Mouse (Mus musculus): ENCODE measurements at regions not wholly inside any gene's neighbourhood (a gene's known extent, or its start where the extent isn't known, plus 50 kb on each side); places are given as distances from the start of the nearest gene placed in this dataset.
"Not testable (repeated sequence)": the region's sequence is repeated elsewhere in the genome, so short reads cannot be mapped to it uniquely, and the experiment has no call there.

DNA sequence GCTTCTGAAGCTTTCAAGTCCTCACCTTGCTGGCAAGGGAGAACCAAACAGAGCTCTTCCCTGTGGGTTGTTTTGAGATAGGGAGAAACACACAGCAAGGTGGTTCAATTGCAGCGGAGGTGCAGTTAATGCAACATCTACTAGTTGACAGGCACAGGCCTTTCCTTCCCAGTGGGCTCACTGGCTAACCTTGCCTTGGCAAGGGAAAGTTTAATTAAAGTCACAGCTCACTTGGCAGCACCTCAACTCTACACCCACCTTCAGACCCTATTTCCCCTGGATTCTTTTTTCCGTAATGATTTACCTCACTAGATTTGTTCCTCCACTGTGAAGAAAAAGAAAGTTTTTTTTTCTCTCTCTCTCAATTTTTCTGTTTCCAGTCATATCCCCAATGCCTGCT, 314.5 kb downstream of the Tlr4 start:
- H3K4me2 ChIP-seq (ENCODE audit: low read depth, low read length), result no peak overlapping the region
- WGBS, result 83% methylated on average over 2 of the region's 2 CpGs
- H3K27ac ChIP-seq (ENCODE audit: low read length), result no peak overlapping the region
- H3K9ac ChIP-seq (ENCODE audit: low read length), result no peak overlapping the region
- no peaks in the 10 kb centered on the region for H3K9me3 ChIP-seq (replicated peaks; ENCODE audit: control insufficient read depth, low read length)
- no peaks in the 10 kb centered on the region for H3K36me3 ChIP-seq (ENCODE audit: control insufficient read depth, insufficient read depth, low read length)
- no peak for ATAC-seq (ENCODE audit: insufficient read depth, low FRiP score)
- no peak overlapping the region for H3K4me3 ChIP-seq (replicated peaks; ENCODE audit: low read length)
- no peaks in the 10 kb centered on the region for H3K4me1 ChIP-seq (ENCODE audit: control insufficient read depth, insufficient read depth, low read length)
- no peaks in the 10 kb centered on the region for H3K27me3 ChIP-seq (ENCODE audit: control insufficient read depth, insufficient read depth, low read length)

DNA sequence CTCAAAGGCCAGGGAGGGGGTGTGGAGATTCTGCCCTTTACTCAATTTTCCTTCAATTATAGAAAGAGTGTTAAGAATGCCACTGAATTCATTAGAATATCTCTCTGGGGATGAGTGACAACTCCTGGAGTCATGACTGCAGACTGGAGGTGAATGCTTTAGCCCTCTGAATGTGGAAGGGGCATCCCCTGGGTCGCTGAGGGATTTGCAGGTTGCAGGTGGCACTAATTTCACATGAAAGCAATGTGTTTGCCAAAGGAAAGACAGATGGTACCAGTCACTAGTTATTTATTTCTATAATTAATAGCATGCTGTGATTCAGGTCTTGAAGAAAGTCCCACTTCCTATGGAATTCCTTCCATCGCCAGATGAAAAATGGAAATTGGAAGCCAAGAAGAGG, 321.1 kb downstream of the Tlr4 start:
- H3K4me3 ChIP-seq (replicated peaks; ENCODE audit: low read length), result no peak overlapping the region
- no peak overlapping the region for H3K27ac ChIP-seq (ENCODE audit: low read length)
- no peak overlapping the region for H3K9ac ChIP-seq (ENCODE audit: low read length)
- no peak overlapping the region for H3K4me2 ChIP-seq (ENCODE audit: low read depth, low read length)
- ATAC-seq (ENCODE audit: insufficient read depth, low FRiP score), result no peak
- 60% methylated on average over 2 of the region's 2 CpGs for WGBS
- H3K27me3 ChIP-seq (ENCODE audit: control insufficient read depth, insufficient read depth, low read length), result no peaks in the 10 kb centered on the region
- H3K9me3 ChIP-seq (replicated peaks; ENCODE audit: control insufficient read depth, low read length), result no peaks in the 10 kb centered on the region
- H3K36me3 ChIP-seq (ENCODE audit: control insufficient read depth, insufficient read depth, low read length), result no peaks in the 10 kb centered on the region
- no peaks in the 10 kb centered on the region for H3K4me1 ChIP-seq (ENCODE audit: control insufficient read depth, insufficient read depth, low read length)

DNA sequence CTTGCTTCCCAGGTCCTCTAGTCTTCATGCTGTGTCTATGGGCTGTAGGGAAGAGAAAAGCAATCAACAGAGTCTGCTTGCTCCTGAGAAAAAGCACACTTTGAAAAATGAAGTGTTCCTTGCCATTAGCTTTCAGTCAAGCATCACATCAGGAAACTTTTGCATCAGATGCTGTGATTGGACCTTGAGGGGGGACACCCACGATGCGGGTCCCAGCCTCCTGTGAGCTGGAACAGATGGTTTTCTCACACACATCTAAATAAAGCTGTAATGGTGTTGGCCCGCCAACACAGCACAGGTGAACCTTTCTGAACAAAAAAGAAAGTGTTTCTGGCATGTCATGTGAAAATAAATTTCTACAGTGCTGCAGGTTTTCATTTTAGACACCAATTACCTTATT, 335.3 kb downstream of the Tlr4 start:
- Histone ChIP-seq H3K9me3 (replicated peaks; ENCODE audit: control insufficient read depth, low read length) (no peaks in the 10 kb centered on the region), H3K27ac (ENCODE audit: low read length) (no peak overlapping the region), H3K4me2 (ENCODE audit: low read depth, low read length) (no peak overlapping the region), H3K36me3 (ENCODE audit: control insufficient read depth, insufficient read depth, low read length) (no peaks in the 10 kb centered on the region), H3K27me3 (ENCODE audit: control insufficient read depth, insufficient read depth, low read length) (no peaks in the 10 kb centered on the region), H3K4me1 (ENCODE audit: control insufficient read depth, insufficient read depth, low read length) (no peaks in the 10 kb centered on the region), H3K4me3 (replicated peaks; ENCODE audit: low read length) (no peak overlapping the region), H3K9ac (ENCODE audit: low read length) (no peak overlapping the region)
- no peak for ATAC-seq (ENCODE audit: insufficient read depth, low FRiP score)
- WGBS, result 81% methylated on average over 3 of the region's 3 CpGs

DNA sequence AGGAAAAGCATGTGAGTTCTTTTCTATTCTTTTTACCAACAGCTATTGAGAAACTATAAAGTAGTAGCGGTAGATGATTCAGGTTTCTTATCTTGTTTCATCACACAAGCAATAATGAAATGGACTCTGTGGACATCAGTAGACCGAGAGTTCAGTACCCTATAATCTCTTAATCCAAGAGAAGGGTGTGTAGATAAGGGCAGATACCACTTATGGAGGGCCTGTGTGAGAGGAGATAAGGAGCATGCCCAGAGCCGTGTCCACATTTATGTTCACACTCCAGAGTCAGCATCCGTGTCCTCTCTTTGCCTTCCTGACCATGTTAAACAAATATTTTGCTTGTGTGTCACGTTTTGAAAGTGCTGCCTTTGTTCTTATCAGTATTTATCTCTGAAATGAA, 340.3 kb downstream of the Tlr4 start:
- ATAC-seq (ENCODE audit: insufficient read depth, low FRiP score), result peak; percentile 53
- 44% methylated on average over 5 of the region's 5 CpGs for WGBS
- H3K4me1 ChIP-seq (ENCODE audit: control insufficient read depth, insufficient read depth, low read length), result no peaks in the 10 kb centered on the region; the same call in 1 of the 2 replicates

DNA sequence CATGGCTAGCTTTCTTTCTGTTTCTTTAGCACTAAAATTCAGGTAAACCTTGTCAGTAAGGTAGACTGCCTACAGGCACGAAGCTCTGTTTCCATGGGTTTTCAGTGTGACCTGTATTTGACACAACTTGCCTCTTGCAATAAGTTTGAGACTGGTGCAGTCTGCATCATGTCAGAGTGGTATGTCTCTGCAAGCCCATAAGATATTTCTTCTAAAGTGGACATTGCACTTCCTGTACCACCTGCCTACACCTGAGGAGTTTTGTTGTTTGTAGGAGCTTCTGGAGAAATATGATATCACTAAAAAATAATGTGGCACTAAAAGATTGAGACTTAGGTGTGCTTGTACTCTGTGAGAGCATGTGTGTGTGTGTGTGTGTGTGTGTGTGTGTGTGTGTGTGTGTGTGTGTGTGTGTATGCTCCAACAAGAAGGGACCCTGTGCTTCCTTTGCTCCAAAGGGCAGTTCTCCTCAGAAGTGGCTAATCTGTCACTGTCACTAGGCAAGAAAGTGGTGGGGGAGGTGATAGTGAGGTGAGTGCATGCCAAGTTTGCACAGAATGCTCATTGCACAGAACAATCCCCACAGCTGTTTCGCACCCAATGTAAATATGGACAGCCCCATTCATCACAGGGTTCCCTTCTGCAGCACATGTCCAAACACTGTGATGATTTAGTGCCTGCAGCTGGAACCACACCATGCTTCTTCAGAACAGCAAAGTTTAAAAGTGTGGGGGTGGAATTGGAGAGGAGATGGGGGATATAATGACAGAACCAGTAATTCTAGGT, 360.5 kb downstream of the Tlr4 start:
- Histone ChIP-seq H3K9me3 (replicated peaks; ENCODE audit: control insufficient read depth, low read length) (no peaks in the 10 kb centered on the region), H3K4me1 (ENCODE audit: control insufficient read depth, insufficient read depth, low read length) (no peaks in the 10 kb centered on the region), H3K27me3 (ENCODE audit: control insufficient read depth, insufficient read depth, low read length) (no peaks in the 10 kb centered on the region), H3K36me3 (ENCODE audit: control insufficient read depth, insufficient read depth, low read length) (no peaks in the 10 kb centered on the region), H3K9ac (ENCODE audit: low read length) (no peak overlapping the region), H3K4me2 (ENCODE audit: low read depth, low read length) (no peak overlapping the region), H3K4me3 (replicated peaks; ENCODE audit: low read length) (no peak overlapping the region), H3K27ac (ENCODE audit: low read length) (no peak overlapping the region)
- peak; percentile 92 for ATAC-seq (ENCODE audit: insufficient read depth, low FRiP score)
- 13% methylated on average over 2 of the region's 2 CpGs for WGBS

More for the DNA sequence above, 340.3 kb downstream of the Tlr4 start:
- Histone ChIP-seq H3K9me3 (replicated peaks; ENCODE audit: control insufficient read depth, low read length) (no peaks in the 10 kb centered on the region), H3K9ac (ENCODE audit: low read length) (no peak overlapping the region), H3K4me3 (replicated peaks; ENCODE audit: low read length) (no peak overlapping the region), H3K36me3 (ENCODE audit: control insufficient read depth, insufficient read depth, low read length) (no peaks in the 10 kb centered on the region), H3K27ac (ENCODE audit: low read length) (no peak overlapping the region), H3K4me2 (ENCODE audit: low read depth, low read length) (no peak overlapping the region), H3K27me3 (ENCODE audit: control insufficient read depth, insufficient read depth, low read length) (no peaks in the 10 kb centered on the region)

DNA sequence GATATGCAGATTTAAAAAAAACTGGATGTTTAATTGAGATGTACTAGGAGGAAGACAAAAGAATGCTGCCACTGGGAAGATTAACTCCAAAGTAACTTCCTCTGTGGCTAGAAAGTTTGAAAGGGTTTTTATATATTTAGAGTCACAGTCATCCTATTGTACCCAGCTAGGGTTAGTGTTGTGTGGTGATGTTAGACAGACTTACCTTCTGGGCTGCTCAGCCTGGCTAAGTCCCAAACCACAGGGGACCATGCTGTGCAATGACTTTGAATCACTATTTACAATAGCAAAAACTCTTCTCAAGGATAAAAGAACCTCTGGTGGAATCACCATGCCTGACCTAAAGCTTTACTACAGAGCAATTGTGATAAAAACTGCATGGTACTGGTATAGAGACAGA, 363.2 kb downstream of the Tlr4 start:
- Histone ChIP-seq H3K9ac (ENCODE audit: low read length) (no peak overlapping the region), H3K36me3 (ENCODE audit: control insufficient read depth, insufficient read depth, low read length) (no peaks in the 10 kb centered on the region), H3K4me2 (ENCODE audit: low read depth, low read length) (no peak overlapping the region), H3K4me3 (replicated peaks; ENCODE audit: low read length) (no peak overlapping the region), H3K27me3 (ENCODE audit: control insufficient read depth, insufficient read depth, low read length) (no peaks in the 10 kb centered on the region), H3K4me1 (ENCODE audit: control insufficient read depth, insufficient read depth, low read length) (no peaks in the 10 kb centered on the region), H3K27ac (ENCODE audit: low read length) (no peak overlapping the region), H3K9me3 (replicated peaks; ENCODE audit: control insufficient read depth, low read length) (no peaks in the 10 kb centered on the region)
- no peak for ATAC-seq (ENCODE audit: insufficient read depth, low FRiP score)

DNA sequence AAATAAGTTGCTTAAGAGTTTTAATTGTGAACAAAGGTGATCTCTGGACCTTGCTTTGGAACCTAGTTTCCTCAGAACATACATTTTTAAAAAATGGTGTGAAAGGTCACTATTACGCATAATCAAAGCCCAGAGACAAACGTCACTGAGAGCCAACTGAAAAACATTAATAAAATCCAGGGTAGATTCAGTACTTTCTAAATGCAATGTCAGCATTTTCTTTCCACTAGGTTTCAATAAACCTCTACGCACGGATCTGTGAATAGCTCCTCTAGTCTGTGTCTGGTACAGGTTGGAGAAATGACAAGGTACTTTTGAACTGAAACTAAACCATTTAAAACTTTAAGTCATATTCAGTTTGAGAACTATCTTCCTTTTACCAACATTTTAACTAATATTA, 367.0 kb downstream of the Tlr4 start:
- no peak overlapping the region for H3K4me3 ChIP-seq (replicated peaks; ENCODE audit: low read length)
- no peak overlapping the region for H3K4me2 ChIP-seq (ENCODE audit: low read depth, low read length)
- 50% methylated on average over 4 of the region's 4 CpGs for WGBS
- H3K36me3 ChIP-seq (ENCODE audit: control insufficient read depth, insufficient read depth, low read length), result no peaks in the 10 kb centered on the region
- no peaks in the 10 kb centered on the region for H3K9me3 ChIP-seq (replicated peaks; ENCODE audit: control insufficient read depth, low read length)
- ATAC-seq (ENCODE audit: insufficient read depth, low FRiP score), result no peak
- H3K27ac ChIP-seq (ENCODE audit: low read length), result no peak overlapping the region
- no peaks in the 10 kb centered on the region for H3K4me1 ChIP-seq (ENCODE audit: control insufficient read depth, insufficient read depth, low read length)
- H3K27me3 ChIP-seq (ENCODE audit: control insufficient read depth, insufficient read depth, low read length), result no peaks in the 10 kb centered on the region
- H3K9ac ChIP-seq (ENCODE audit: low read length), result no peak overlapping the region

DNA sequence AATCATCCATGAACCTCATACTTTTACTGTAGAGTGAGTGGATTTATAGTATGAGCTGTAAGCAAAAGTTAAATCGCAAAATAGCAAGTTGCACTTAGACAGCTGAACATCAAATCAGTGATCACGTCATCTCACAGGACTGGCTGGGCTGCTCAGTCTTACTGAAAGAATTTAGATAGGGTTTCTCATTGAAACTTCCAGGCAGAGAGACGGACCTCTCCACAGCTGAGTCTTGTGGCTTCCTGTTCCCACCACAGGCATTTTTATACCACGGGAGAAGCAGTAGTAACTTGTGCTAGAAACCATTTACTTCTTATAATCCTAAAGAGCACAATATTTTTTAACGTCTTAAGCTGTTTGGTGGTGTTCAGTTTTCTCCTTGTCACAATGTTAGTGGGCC, 369.5 kb downstream of the Tlr4 start:
- H3K4me1 ChIP-seq (ENCODE audit: control insufficient read depth, insufficient read depth, low read length), result no peaks in the 10 kb centered on the region
- H3K4me2 ChIP-seq (ENCODE audit: low read depth, low read length), result no peak overlapping the region
- ATAC-seq (ENCODE audit: insufficient read depth, low FRiP score), result no peak
- H3K27ac ChIP-seq (ENCODE audit: low read length), result no peak overlapping the region
- H3K9ac ChIP-seq (ENCODE audit: low read length), result no peak overlapping the region
- no peak overlapping the region for H3K4me3 ChIP-seq (replicated peaks; ENCODE audit: low read length)
- H3K27me3 ChIP-seq (ENCODE audit: control insufficient read depth, insufficient read depth, low read length), result no peaks in the 10 kb centered on the region
- H3K9me3 ChIP-seq (replicated peaks; ENCODE audit: control insufficient read depth, low read length), result no peaks in the 10 kb centered on the region
- H3K36me3 ChIP-seq (ENCODE audit: control insufficient read depth, insufficient read depth, low read length), result no peaks in the 10 kb centered on the region
- WGBS, result 73% methylated on average over 5 of the region's 5 CpGs

DNA sequence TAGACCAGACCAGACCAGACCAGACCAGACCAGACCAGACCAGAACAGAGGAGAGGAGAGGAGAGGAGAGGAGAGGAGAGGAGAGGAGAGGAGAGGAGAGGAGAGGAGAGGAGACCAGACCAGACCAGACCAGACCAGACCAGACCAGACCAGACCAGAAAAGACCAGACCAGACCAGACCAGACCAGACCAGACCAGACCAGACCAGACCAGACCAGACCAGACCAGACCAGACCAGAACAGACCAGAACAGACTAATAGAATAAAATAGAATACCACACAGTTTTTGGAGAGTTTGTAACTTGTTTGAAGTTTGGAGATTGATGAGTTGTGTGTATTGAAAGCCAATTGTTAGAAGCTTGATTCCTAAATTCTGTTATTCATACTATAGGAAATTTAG, 381.0 kb downstream of the Tlr4 start:
- H3K9me3 ChIP-seq (replicated peaks; ENCODE audit: control insufficient read depth, low read length); H3K9ac ChIP-seq (ENCODE audit: low read length); ATAC-seq (ENCODE audit: insufficient read depth, low FRiP score); H3K27ac ChIP-seq (ENCODE audit: low read length); H3K4me1 ChIP-seq (ENCODE audit: control insufficient read depth, insufficient read depth, low read length); H3K36me3 ChIP-seq (ENCODE audit: control insufficient read depth, insufficient read depth, low read length); H3K27me3 ChIP-seq (ENCODE audit: control insufficient read depth, insufficient read depth, low read length); H3K4me2 ChIP-seq (ENCODE audit: low read depth, low read length); H3K4me3 ChIP-seq (replicated peaks; ENCODE audit: low read length): not testable (repeated sequence)

Measured in stomach, embryonic 16.5 days (tissue).